Mouse (Mus musculus): ENCODE measurements around the gene Atp6v1f. TPM values are rescaled to one million over a fixed set of nuclear protein-coding genes. Genes with fewer than 3 reads are reported as not detected.

Gene Atp6v1f
- total and polyA plus RNA-seq, 3 experiments, result 251 to 373 (median 328) TPM

DNA sequence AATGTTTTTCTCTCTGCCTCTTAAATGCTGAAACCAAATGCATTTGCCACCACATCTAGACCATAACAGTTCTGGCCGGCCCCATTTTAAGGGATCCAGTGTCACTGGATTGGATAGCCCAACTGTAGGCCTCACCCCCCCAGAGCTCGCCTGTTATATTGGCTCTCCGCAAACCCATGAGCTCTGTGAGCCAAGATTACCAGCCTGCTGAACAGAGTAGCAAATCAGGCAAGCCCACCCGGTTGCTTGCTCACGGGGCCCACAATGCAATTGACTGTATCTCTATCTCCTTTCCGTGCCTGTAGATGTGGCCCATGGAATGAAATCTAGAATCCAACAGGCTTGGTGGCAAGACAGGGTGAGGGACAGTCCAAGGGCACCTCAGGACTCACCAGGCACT is 33.3 kb downstream of the Atp6v1f start:
- Histone ChIP-seq H3K4me2 (ENCODE audit: insufficient read depth, low read depth, poor library complexity, severe bottlenecking) (no peak overlapping the region), H3K36me3 (replicated peaks in 1 of 2; ENCODE audit: control insufficient read depth in 1 of 2, insufficient read depth in 1 of 2, low read length in 1 of 2) (no peaks in the 10 kb centered on the region), H3K4me3 (replicated peaks in 1 of 3; ENCODE audit: low read depth in 2 of 3, low read length in 2 of 3, poor library complexity in 1 of 3) (no peak overlapping the region), H3K27ac (ENCODE audit: insufficient read depth, low read depth) (no peak overlapping the region), H3K27me3 (replicated peaks) (peaks cover 44% of the 10 kb centered on the region), H3K4me1 (ENCODE audit: control insufficient read depth in 1 of 2, insufficient read depth in 2 of 2) (no peaks in the 10 kb centered on the region), H3K9me3 (replicated peaks; ENCODE audit: low read length) (peaks cover 6% of the 10 kb centered on the region), H3K9ac (ENCODE audit: insufficient read depth, low read depth) (no peak overlapping the region), H3K79me2 (replicated peaks; ENCODE audit: control insufficient read depth, extremely low read depth, insufficient read depth, poor library complexity, severe bottlenecking) (no peaks in the 10 kb centered on the region)
- dilution Hi-C loops (cut with MboI; ENCODE audit: extremely low pct_ligation_motif_present, extremely low pct_unique_long_range_greater_than_20kb, low sequenced_read_pairs), result no loop called here
- in situ Hi-C loops (cut with MboI; ENCODE audit: low pct_ligation_motif_present, low pct_unique_long_range_greater_than_20kb, low sequenced_read_pairs), result no loop called here
- DNase-seq (ENCODE audit: extremely low read depth), result no peak
- TF ChIP-seq CHD2 (IDR thresholded peaks at IDR 0.05; ENCODE audit: low read length) (no peak), MXI1 (IDR thresholded peaks at IDR 0.05; ENCODE audit: low read depth, low read length) (no peak), UBTF (IDR thresholded peaks at IDR 0.05; ENCODE audit: low read depth, low read length) (no peak), E2F4 (IDR thresholded peaks at IDR 0.05; ENCODE audit: insufficient replicate concordance, low read depth, low read length) (no peak), IRF4 (IDR thresholded peaks at IDR 0.05; ENCODE audit: low read depth, low read length) (no peak), USF1 (IDR thresholded peaks at IDR 0.05; ENCODE audit: low read depth, low read length) (no peak), BHLHE40 (IDR thresholded peaks at IDR 0.05; ENCODE audit: low read depth, low read length) (no peak), EP300 (IDR thresholded peaks at IDR 0.05; ENCODE audit: low read length) (no peak), MAX (IDR thresholded peaks at IDR 0.05; ENCODE audit: low read length) (no peak), HCFC1 (IDR thresholded peaks at IDR 0.05; ENCODE audit: low read depth, low read length) (no peak), ZMIZ1 (IDR thresholded peaks at IDR 0.05; ENCODE audit: low read depth, low read length) (no peak), JUND (conservative IDR thresholded peaks at IDR 0.05; ENCODE audit: low read depth, low read length) (no peak), CHD1 (IDR thresholded peaks at IDR 0.05; ENCODE audit: low read depth, low read length) (no peak), USF2 (conservative IDR thresholded peaks at IDR 0.05; ENCODE audit: low read depth, low read length) (no peak), NELFE (IDR thresholded peaks at IDR 0.05; ENCODE audit: low read depth, low read length) (no peak), ETS1 (conservative IDR thresholded peaks at IDR 0.05; ENCODE audit: low read depth, low read length) (no peak), NRF1 (IDR thresholded peaks at IDR 0.05; ENCODE audit: low read depth, low read length) (no peak), ZNF384 (IDR thresholded peaks at IDR 0.05; ENCODE audit: low read depth, low read length) (no peak)

DNA sequence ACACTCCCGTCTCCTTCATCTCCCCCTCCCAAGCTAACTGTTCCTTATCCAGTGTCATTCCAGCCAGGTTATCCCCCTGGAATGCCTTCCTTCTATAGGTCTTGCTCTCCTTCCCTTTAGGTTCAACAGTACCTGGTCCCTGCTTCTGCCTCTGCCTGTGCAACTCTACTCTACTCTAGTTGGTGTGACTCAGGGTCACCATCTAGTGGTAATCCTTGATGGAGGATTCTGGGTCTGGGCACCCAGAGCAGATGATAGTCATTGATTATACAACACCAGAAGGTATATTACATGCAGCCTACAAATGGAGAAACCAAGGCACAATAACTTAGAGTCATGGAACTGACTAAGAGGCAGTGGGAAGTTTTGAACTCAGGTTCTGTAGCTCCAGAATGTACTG is 34.1 kb downstream of the Atp6v1f start:
- peaks cover 6% of the 10 kb centered on the region for H3K9me3 ChIP-seq (replicated peaks; ENCODE audit: low read length)
- no peaks in the 10 kb centered on the region for H3K79me2 ChIP-seq (replicated peaks; ENCODE audit: control insufficient read depth, extremely low read depth, insufficient read depth, poor library complexity, severe bottlenecking)
- H3K4me3 ChIP-seq (replicated peaks in 1 of 3; ENCODE audit: low read depth in 2 of 3, low read length in 2 of 3, poor library complexity in 1 of 3), result no peak overlapping the region
- H3K9ac ChIP-seq (ENCODE audit: insufficient read depth, low read depth), result no peak overlapping the region
- in situ Hi-C loops (cut with MboI; ENCODE audit: low pct_ligation_motif_present, low pct_unique_long_range_greater_than_20kb, low sequenced_read_pairs), result no loop called here
- no peak overlapping the region for H3K27ac ChIP-seq (ENCODE audit: insufficient read depth, low read depth)
- peak; percentile 27 for DNase-seq (ENCODE audit: extremely low read depth)
- H3K4me2 ChIP-seq (ENCODE audit: insufficient read depth, low read depth, poor library complexity, severe bottlenecking), result no peak overlapping the region
- H3K36me3 ChIP-seq (replicated peaks in 1 of 2; ENCODE audit: control insufficient read depth in 1 of 2, insufficient read depth in 1 of 2, low read length in 1 of 2), result no peaks in the 10 kb centered on the region
- dilution Hi-C loops (cut with MboI; ENCODE audit: extremely low pct_ligation_motif_present, extremely low pct_unique_long_range_greater_than_20kb, low sequenced_read_pairs), result no loop called here
- TF ChIP-seq ETS1 (conservative IDR thresholded peaks at IDR 0.05; ENCODE audit: low read depth, low read length) (no peak), JUND (conservative IDR thresholded peaks at IDR 0.05; ENCODE audit: low read depth, low read length) (no peak), RAD21 (IDR thresholded peaks at IDR 0.05; ENCODE audit: low read depth, low read length) (peak; percentile 68), BHLHE40 (IDR thresholded peaks at IDR 0.05; ENCODE audit: low read depth, low read length) (no peak), CTCF (conservative IDR thresholded peaks at IDR 0.05 in 1 of 2, IDR thresholded peaks at IDR 0.05 in 1 of 2; ENCODE audit: low read depth in 2 of 2, low read length in 2 of 2) (peak; percentile 12 to 75; a peak in 2 of 4 replicates), SMC3 (IDR thresholded peaks at IDR 0.05; ENCODE audit: low read depth, low read length) (peak; percentile 69)
- peaks cover 37% of the 10 kb centered on the region for H3K27me3 ChIP-seq (replicated peaks)
- H3K4me1 ChIP-seq (ENCODE audit: control insufficient read depth in 1 of 2, insufficient read depth in 2 of 2), result no peaks in the 10 kb centered on the region

Measured in CH12.LX (cell line).